Mouse (Mus musculus): ENCODE data around the gene Slc13a3. TPM values are rescaled to one million over a fixed set of nuclear protein-coding genes. Genes with fewer than 3 reads are reported as not detected.
"Not testable (repeated sequence)": the region's sequence is repeated elsewhere in the genome, so short reads cannot be mapped to it uniquely, and the experiment has no call there.

Slc13a3 gene
- 5.9 and 7.5 TPM in 2 replicates for polyA plus RNA-seq (2014; fragmentation: Nextera tagmentation; extraction: Ambion mirVana)

GRCm38 (mm10) chr2:165473003-165473402, at the start of gene Slc13a3:
TSS of gene Slc13a3 (minus strand) at chr2:165473230.
- H3K27me3 ChIP-seq (ENCODE audit: control insufficient read depth, insufficient read depth, low read length) = 0 out of 2 replicates have a peak, but pooled peaks cover 11% of the 10 kb centered on the region
- no peaks in the 10 kb centered on the region for H3K9me3 ChIP-seq (ENCODE audit: control insufficient read depth, low read length)
- 5% methylated on average over 31 of the region's 35 CpGs for WGBS
- peak within 1 kb of the TSS; percentile 43 for H3K4me2 ChIP-seq (replicated peaks)
- H3K27ac ChIP-seq = no peak within 1 kb of the TSS
- no peaks in the 10 kb centered on the region for H3K36me3 ChIP-seq (replicated peaks; ENCODE audit: control insufficient read depth, insufficient read depth)
- H3K4me1 ChIP-seq (replicated peaks; ENCODE audit: control insufficient read depth, insufficient read depth, low read length) = peaks cover 3% of the 10 kb centered on the region; the same call in 1 of the 2 replicates
- ATAC-seq (ENCODE audit: low FRiP score) (no peak), DNase-seq (ENCODE audit: low spot score) (no peak)
- H3K4me3 ChIP-seq (replicated peaks; ENCODE audit: low read length) = peak within 1 kb of the TSS; percentile 11; the same call in 1 of the 2 replicates
- H3K9ac ChIP-seq = 0 out of 2 replicates have a peak within 1 kb of the TSS, but pooled peaks have one; percentile 17

DNA sequence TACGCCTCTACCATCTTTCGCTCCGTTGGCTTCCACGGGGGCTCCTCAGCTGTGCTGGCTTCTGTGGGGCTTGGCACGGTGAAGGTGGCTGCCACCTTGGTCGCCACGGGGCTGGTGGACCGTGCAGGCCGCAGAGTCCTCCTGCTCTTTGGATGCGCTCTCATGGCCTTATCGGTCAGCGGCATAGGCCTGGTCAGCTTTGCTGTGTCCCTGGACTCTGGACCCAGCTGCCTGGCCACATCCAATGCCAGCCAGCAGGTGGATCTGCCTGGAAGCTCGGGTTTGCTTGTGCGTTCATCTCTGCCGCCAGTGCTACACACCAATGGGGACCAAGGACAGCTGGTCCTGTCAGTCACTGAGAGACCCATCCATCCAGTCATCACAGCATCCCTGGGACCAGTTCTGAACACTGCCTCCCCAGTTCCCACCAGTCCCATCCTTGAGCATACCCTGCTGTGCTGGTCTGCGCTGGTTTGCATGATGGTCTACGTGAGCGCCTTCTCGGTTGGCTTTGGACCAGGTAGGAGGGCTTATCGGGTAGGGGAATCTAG, 42.2 kb upstream of the Slc13a3 start:
- H3K27ac ChIP-seq = no peak overlapping the region
- peaks cover 6% of the 10 kb centered on the region; the same call in 1 of the 2 replicates for H3K4me1 ChIP-seq (replicated peaks; ENCODE audit: control insufficient read depth, insufficient read depth, low read length)
- no peaks in the 10 kb centered on the region for H3K9me3 ChIP-seq (ENCODE audit: control insufficient read depth, low read length)
- H3K4me3 ChIP-seq (replicated peaks; ENCODE audit: low read length) = no peak overlapping the region
- ATAC-seq (ENCODE audit: low FRiP score) (no peak), DNase-seq (ENCODE audit: low spot score) (no peak)
- H3K9ac ChIP-seq = no peak overlapping the region
- no peaks in the 10 kb centered on the region for H3K36me3 ChIP-seq (replicated peaks; ENCODE audit: control insufficient read depth, insufficient read depth)
- H3K4me2 ChIP-seq (replicated peaks) = no peak overlapping the region
- no peaks in the 10 kb centered on the region for H3K27me3 ChIP-seq (ENCODE audit: control insufficient read depth, insufficient read depth, low read length)
- WGBS = 95% methylated on average over 20 of the region's 20 CpGs

DNA sequence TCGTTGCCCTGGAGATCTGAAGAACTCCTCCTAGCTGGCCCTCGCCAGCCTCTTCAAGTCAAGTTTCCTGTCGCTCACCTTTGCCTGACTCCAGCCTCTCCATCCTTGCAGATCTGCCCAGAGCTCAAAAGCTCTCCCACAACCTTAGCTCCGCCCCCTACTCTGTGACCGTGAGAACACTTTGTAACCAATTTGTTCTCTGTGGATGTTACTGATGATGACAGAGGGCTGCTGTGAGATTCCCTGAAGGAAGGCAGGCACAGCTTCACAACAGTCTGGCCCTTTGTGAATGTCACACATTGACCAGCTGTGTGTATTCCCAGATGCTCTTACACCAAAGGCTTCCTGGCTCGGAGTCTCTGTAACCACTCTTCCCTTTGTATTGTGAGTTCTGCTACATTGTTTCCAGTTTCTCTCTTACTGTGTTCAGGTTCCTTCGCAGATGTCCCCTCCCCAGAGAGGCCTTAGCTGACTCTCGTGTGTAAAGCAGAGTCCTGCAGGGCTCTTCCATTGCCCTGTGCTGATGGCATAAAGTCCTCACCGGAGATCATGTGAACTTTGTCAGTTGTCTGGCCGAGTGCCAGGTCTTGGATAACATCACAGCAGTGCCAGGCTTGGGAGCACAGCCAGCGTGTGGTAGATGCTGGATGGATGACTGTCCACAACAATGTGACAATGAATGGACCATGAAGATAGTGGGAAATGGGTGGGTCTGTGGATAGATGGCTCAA, 40.0 kb upstream of the Slc13a3 start:
- ATAC-seq (ENCODE audit: low FRiP score) = 0 out of 2 replicates have a peak, but pooled peaks have one; percentile 34

GRCm38 (mm10) chr2:165512426-165512825, 39.4 kb upstream of the Slc13a3 start:
- WGBS = 33% methylated on average over 7 of the region's 7 CpGs
- H3K27ac ChIP-seq = no peak overlapping the region
- no peak for ATAC-seq (ENCODE audit: low FRiP score)

More for the DNA sequence above, 40.0 kb upstream of the Slc13a3 start:
- Histone ChIP-seq H3K4me3 (replicated peaks; ENCODE audit: low read length) (no peak overlapping the region), H3K4me2 (replicated peaks) (no peak overlapping the region), H3K9me3 (ENCODE audit: control insufficient read depth, low read length) (no peaks in the 10 kb centered on the region), H3K4me1 (replicated peaks; ENCODE audit: control insufficient read depth, insufficient read depth, low read length) (peaks cover 6% of the 10 kb centered on the region; the same call in 1 of the 2 replicates), H3K9ac (no peak overlapping the region), H3K27ac (no peak overlapping the region), H3K27me3 (ENCODE audit: control insufficient read depth, insufficient read depth, low read length) (no peaks in the 10 kb centered on the region), H3K36me3 (replicated peaks; ENCODE audit: control insufficient read depth, insufficient read depth) (no peaks in the 10 kb centered on the region)
- 30% methylated on average over 11 of the region's 11 CpGs for WGBS
- peak; percentile 35 for DNase-seq (ENCODE audit: low spot score)

DNA sequence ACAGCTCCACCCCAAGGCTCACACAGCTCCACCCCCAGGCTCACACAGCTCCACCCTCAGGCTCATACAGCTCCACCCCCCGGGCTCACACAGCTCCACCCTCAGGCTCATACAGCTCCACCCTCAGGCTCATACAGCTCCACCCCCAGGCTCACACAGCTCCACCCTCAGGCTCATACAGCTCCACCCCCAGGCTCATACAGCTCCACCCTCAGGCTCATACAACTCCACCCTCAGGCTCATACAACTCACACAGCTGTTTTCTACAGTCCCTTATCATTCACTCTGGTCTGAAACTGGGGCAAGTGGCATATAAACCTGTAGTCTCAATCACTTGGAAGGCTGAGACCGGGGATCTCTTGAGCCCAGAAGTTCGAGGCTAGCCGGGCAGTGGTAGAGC, 38.5 kb upstream of the Slc13a3 start:
- not testable (repeated sequence) for H3K9me3 ChIP-seq (ENCODE audit: control insufficient read depth, low read length); H3K4me1 ChIP-seq (replicated peaks; ENCODE audit: control insufficient read depth, insufficient read depth, low read length); H3K9ac ChIP-seq; H3K27ac ChIP-seq; DNase-seq (ENCODE audit: low spot score); H3K4me3 ChIP-seq (replicated peaks; ENCODE audit: low read length); ATAC-seq (ENCODE audit: low FRiP score); H3K36me3 ChIP-seq (replicated peaks; ENCODE audit: control insufficient read depth, insufficient read depth); H3K4me2 ChIP-seq (replicated peaks); H3K27me3 ChIP-seq (ENCODE audit: control insufficient read depth, insufficient read depth, low read length)
- 85% methylated on average over 4 of the region's 4 CpGs for WGBS

More at GRCm38 (mm10) chr2:165512426-165512825, 39.4 kb upstream of the Slc13a3 start:
- no peak overlapping the region for H3K4me3 ChIP-seq (replicated peaks; ENCODE audit: low read length)
- no peak overlapping the region for H3K9ac ChIP-seq
- H3K9me3 ChIP-seq (ENCODE audit: control insufficient read depth, low read length) = no peaks in the 10 kb centered on the region
- no peak for DNase-seq (ENCODE audit: low spot score)
- H3K27me3 ChIP-seq (ENCODE audit: control insufficient read depth, insufficient read depth, low read length) = no peaks in the 10 kb centered on the region
- H3K4me1 ChIP-seq (replicated peaks; ENCODE audit: control insufficient read depth, insufficient read depth, low read length) = peaks cover 6% of the 10 kb centered on the region; the same call in 1 of the 2 replicates
- H3K4me2 ChIP-seq (replicated peaks) = no peak overlapping the region
- H3K36me3 ChIP-seq (replicated peaks; ENCODE audit: control insufficient read depth, insufficient read depth) = no peaks in the 10 kb centered on the region

GRCm38 (mm10) chr2:165510914-165511458, 38.0 kb upstream of the Slc13a3 start:
- not testable (repeated sequence) for H3K4me3 ChIP-seq (replicated peaks; ENCODE audit: low read length); H3K27ac ChIP-seq; H3K9me3 ChIP-seq (ENCODE audit: control insufficient read depth, low read length); H3K36me3 ChIP-seq (replicated peaks; ENCODE audit: control insufficient read depth, insufficient read depth); H3K9ac ChIP-seq; H3K27me3 ChIP-seq (ENCODE audit: control insufficient read depth, insufficient read depth, low read length); DNase-seq (ENCODE audit: low spot score); H3K4me2 ChIP-seq (replicated peaks); ATAC-seq (ENCODE audit: low FRiP score); H3K4me1 ChIP-seq (replicated peaks; ENCODE audit: control insufficient read depth, insufficient read depth, low read length)
- 72% methylated on average over 2 of the region's 2 CpGs for WGBS

DNA sequence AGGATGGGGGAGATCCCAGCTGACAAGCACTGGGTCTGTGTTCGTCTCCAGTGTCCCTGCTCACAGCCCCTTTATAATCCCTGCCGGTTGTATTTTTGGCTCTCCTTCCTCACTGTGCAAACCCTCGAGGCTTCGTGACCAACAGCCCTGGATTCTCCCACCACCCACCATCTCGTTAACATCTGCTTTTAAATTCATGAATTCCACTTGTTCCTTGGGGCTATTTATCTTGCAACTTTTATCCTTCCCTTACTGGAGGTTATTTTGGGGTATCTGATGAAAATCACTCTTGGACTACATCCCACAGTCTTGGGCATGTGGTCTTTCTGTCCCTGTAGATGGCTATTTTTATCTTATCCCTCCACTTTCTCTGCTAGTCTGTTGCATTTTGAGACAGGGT, 37.4 kb upstream of the Slc13a3 start:
- H3K9me3 ChIP-seq (ENCODE audit: control insufficient read depth, low read length) = no peaks in the 10 kb centered on the region
- H3K4me3 ChIP-seq (replicated peaks; ENCODE audit: low read length) = no peak overlapping the region
- H3K36me3 ChIP-seq (replicated peaks; ENCODE audit: control insufficient read depth, insufficient read depth) = no peaks in the 10 kb centered on the region
- 44% methylated on average over 5 of the region's 5 CpGs for WGBS
- H3K9ac ChIP-seq = no peak overlapping the region
- no peak for ATAC-seq (ENCODE audit: low FRiP score)
- H3K4me1 ChIP-seq (replicated peaks; ENCODE audit: control insufficient read depth, insufficient read depth, low read length) = peaks cover 6% of the 10 kb centered on the region; the same call in 1 of the 2 replicates
- DNase-seq (ENCODE audit: low spot score) = no peak
- H3K4me2 ChIP-seq (replicated peaks) = no peak overlapping the region
- H3K27ac ChIP-seq = no peak overlapping the region
- H3K27me3 ChIP-seq (ENCODE audit: control insufficient read depth, insufficient read depth, low read length) = no peaks in the 10 kb centered on the region

DNA sequence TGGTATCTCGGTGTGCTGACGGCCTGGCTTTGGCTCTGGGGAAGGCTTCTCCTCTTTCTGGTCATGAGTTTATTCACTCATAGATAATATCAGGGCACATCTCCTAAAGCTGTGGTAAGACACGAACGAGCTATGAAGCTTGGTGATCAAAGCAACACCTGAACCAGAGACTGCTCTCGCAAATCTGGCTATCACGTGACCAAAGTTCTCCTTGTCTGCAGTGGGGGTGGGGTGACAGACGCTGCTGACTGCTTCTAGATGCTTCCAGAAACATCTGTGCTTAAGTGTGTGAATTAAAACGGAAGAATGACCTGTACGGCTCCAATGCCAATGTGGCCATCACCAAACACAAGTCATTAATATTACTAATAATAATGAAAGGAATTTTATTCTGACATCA, 36.7 kb upstream of the Slc13a3 start:
- no peak overlapping the region for H3K4me3 ChIP-seq (replicated peaks; ENCODE audit: low read length)
- ATAC-seq (ENCODE audit: low FRiP score) = no peak
- 78% methylated on average over 9 of the region's 9 CpGs for WGBS

More for the DNA sequence above, 36.7 kb upstream of the Slc13a3 start:
- Histone ChIP-seq H3K9me3 (ENCODE audit: control insufficient read depth, low read length) (no peaks in the 10 kb centered on the region), H3K4me2 (replicated peaks) (no peak overlapping the region), H3K36me3 (replicated peaks; ENCODE audit: control insufficient read depth, insufficient read depth) (no peaks in the 10 kb centered on the region), H3K4me1 (replicated peaks; ENCODE audit: control insufficient read depth, insufficient read depth, low read length) (peaks cover 6% of the 10 kb centered on the region; the same call in 1 of the 2 replicates), H3K9ac (no peak overlapping the region), H3K27me3 (ENCODE audit: control insufficient read depth, insufficient read depth, low read length) (no peaks in the 10 kb centered on the region), H3K27ac (no peak overlapping the region)
- DNase-seq (ENCODE audit: low spot score) = no peak
